Mouse (Mus musculus) spleen, embryonic (tissue): Measurements from ENCODE around the gene Cdk5r2.

Experiments used
- CTCF ChIA-PET: fragments of 350-600 bp; sonication (Branson Sonifier 250); formaldehyde crosslinking; loops from one replicate; lab custom pipeline; 2022; lab: Charles Lee

Cdk5r2 gene

DNA sequence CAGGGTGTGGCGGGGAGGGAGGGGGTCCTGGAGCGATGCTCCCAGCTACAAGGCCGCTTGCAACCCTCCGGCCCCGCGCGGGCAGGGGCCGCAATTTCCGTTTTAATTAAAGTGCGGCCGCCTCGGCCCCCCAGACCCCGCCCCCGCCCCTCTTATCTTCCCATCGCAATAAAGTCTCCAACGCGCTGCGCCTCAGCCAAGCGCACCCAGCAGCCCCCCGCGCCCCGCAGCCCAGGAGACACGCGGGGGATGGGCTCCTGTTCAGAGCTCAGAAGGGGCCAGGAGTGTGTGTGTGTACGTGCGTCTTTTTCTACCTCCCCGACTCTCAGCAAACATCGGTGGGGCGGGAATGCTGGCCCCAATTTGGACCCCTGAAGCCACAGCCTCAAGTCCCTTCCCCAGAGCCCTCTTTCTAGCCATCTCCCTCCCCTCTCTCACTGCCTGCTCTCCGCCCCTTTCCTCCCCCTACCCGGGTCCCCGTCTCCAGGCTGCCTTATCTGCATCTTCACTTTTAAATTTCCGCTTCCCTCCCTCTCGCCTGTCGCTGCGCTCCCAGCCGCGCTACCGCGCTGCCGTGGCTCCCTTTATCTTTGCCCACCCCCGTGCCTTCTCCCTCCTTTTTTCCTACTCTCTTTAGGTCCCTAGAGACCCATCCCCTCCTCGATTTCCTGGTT is 30.8 kb downstream of the Cdk5r2 start, which contains the start of gene Fev:
Gene Fev (minus strand): TSS at position 51 of the 674 bp plus-strand sequence.
- CTCF ChIA-PET: no interaction called here

DNA sequence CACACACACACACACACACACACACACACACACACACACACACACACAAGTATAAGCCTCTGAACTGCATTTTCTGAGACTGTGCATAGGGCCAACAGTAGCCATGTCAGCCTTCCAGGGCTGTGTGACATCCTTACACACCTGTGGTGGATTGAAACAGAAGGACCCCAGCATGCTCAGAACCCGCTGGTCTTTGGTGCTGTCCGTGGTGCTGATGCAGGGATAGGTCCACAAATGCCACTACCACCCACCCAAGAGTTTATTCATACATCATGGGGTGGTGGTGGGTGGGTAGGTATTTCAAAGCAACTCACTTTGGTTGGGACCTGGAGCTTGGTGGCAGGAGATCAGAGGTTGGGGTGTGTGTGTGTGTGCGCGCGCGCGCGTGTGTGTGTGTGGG is 36.8 kb downstream of the Cdk5r2 start:
- CTCF ChIA-PET: no interaction called here

DNA sequence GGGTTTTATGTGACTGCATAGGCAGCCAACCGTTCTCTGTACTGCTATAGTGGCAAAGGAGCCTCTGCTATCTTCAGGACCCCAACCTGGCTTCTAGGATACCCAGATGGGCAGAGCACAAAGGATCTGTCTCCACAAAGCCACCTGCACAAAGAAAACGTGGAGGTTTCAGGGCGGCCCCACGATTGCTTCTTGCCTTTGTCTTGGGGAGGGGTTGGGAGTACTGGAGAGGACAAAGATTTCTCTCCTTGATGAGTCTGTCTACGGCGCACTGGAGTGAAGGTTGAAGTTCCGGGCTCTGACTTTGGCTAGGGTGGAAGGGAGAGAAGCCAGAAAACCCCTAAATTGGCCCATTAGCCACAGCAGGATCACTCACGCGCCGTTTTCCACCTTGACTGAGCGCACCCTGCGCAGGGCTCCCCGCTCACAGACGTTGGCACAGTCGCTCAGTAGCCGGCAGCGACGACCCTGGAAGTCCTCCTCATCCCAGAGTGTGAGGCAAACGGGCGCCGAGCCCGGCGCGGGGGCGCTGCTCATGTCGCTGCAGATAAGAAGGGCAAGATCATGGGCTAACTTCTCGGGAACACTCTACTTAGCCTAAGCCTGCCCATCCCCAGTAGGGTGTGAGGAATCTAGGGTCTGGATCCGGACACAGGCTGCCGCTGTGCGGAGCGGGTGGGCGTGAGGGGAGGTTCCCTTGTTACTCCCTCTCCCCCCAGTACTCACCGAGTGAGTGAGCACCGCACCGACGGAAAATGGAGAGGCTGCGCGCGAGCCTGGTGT is 37.8 kb downstream of the Cdk5r2 start:
- CTCF ChIA-PET: no interaction called here

DNA sequence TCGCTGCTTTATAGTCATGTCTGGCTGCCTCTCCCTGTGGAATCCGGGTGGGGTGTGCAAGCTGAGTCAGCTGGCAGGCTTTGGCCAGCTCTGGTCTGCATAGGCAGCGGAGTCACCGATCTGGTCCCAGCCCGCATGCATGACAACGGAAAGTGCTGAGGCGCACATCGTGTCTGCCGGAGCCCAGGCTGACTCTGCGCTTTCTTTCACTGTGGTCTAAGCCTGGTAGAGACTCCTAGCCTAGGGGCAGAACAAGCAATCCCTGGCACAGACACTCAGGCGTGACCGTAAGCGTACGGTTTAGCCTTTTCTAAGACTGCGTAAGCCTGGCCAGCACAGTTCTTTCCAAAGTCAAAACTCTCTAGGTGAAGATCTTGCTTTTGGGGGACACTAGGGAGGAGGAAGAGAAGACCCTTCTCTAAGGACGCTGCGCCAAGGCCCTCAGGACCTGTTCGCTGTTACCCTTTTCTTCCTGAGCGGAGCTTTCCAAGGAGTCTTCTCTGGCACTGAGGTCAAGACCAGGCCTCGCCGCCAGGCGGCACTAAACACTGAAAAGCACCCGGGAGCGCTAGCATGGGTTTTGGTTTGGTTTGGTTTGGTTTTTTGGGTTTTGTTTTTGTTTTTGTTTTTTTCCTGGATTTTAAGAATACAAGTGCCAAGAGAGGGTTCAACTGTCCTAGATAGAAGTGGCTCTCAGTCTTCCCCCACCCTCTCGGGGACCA is 38.6 kb downstream of the Cdk5r2 start, which contains the start of gene Cryba2:
Gene Cryba2 (minus strand): TSS at position 10 of the 722 bp plus-strand sequence.
- CTCF ChIA-PET: no interaction called here

DNA sequence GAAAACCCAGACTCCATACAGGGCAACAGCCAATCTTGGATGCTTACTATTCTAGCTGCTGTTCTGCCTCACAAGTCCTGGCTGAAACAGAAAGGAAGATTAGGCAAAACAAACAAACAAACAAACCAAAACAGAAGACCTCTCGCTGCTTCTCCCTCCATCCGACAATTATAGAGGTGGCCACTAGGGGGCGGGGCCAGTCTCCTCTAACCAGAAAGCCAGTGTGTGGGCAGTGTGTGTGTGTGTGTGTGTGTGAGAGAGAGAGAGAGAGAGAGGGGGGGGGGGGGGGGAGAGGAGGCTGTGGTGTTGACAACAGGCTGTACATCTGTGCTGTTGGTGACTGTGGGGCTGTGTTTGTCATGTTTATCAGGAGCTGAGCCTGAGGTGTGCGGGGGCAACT is 40.2 kb downstream of the Cdk5r2 start:
- CTCF ChIA-PET: interaction anchor here (0.6 to 0.7 kb wide), 2 partner anchors 113 to 377 kb away, joined by 5 to 7 read pairs; no protein-coding TSS in a partner anchor

DNA sequence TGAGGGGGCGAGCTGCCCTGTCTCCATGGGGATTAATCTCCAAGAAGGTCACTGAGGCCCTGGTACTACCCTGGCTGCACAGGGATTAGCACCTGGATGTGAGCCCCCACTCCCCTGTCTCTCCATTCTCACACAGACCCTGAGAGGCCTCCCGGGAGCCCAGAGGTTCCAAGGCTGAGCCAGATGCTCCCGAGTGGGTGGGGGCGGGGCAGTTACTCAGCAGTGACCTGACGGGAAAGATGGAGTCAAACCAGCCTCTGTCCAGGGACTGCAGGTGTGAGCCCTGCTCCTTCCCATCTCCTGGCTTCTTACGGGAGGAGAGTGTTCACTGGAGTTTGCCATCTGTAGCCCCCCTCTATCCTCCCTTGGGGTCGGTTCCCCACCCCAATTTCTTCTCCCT is 43.2 kb downstream of the Cdk5r2 start:
- CTCF ChIA-PET: interaction anchor here (0.6 kb wide), 1 partner anchor 228 kb away, joined by 4 read pairs; no protein-coding TSS in a partner anchor

DNA sequence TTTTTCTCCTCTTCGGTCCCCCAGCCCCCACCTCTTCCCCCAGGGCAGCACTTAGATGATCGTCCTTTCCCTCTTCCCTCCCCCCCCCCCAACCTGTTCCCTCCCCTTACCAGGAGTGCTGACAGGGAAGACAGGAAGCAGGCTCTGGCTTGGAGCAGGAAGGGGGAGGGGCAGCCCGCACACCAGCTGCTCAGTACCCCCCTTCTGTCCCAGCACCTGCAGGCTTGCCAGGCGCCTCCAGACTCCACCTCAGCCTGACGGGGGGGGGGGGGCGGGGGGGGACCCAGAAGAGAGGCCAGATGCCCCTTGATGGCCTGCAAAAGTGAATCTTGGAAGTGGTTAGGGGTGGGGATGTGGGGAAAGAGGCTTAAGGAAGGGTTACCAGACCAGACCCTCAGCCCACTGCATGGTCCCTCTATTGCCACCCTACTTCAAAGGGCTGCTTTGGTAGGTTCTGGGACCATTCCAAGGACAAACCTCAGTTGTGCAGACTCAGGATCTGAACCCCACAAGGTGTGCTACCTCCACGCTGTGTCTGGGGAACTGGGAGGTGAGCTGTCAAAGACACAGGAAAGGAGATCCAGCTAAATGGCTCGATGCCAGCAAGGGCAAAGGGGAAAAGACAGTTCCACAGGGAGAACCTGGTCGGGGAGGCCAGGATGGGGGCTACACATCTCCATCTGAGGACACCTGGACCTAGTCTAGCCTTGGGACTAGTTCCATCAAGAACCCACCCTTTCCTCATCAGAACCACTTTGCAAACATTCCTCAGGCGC is 44.1 kb downstream of the Cdk5r2 start:
- CTCF ChIA-PET: interaction anchor here (0.6 kb wide), 1 partner anchor 227 kb away, joined by 4 read pairs; no protein-coding TSS in a partner anchor

DNA sequence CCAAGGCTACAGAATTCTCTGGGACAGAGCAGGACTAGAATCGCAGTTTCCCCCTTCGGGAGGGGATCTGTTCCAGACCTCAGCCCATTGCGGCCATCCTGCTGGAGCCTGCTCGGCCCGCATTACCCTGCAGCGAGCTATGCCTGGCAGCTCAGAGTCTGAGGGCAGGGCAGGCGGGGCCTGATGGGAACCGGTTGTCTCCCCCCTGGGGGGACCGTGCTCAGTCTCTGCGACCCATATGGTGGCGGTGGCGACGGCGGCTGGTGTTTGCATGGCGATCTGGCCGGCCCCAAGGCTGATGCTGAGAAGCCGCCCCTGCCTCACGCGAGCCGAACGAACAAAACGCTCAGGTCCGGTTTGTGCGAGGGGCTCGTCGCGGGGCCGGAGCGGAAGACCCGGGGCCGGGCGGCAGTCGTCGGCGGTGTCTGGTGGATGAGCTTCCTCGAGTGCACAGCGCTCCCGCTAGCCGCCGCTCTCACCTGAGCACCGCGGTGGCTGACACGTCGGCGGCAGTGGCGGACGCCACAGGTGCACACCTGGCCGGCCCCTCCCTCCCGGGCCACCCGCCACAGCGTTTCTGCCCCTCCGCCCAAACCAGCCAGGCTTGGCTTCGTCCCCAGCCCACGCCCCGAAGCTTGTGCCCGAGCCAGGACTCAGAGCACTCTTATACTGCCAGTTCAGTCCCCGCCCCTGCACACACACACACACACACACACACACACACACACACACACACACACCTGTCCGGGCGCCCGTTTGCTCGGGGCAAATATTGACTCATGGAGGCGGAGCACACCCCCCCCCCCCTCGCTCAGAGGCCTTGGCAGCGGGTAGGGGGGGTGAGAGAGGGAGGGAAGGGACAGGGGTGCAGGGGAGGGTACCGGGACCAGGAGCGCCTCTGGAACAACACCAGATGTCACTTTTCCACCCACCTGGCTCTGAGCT is 45.9 kb downstream of the Cdk5r2 start:
- CTCF ChIA-PET: interaction anchor here (0.6 kb wide), 1 partner anchor 38 kb away, joined by 3 read pairs; no protein-coding TSS in a partner anchor

DNA sequence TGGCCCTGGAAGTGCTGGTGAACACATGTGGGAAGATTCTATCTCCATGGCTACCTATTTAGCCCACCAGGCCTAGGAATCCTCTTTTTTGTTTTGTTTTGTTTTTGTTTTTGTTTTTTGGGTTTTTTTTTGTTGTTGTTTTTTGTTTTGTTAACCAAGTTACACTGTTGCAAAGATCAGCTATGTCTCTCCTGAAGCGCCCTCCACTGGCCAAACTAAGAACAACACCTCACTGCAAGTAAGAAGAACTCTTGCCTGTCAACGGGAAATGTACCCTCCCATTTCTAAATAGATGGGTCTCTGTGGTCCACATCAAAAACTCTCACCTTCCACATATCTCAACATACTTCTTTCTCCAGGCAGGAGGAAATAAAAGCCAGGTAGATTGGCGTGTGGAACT is 47.0 kb downstream of the Cdk5r2 start:
- CTCF ChIA-PET: interaction anchor here (0.6 kb wide), 1 partner anchor 39 kb away, joined by 3 read pairs; no protein-coding TSS in a partner anchor

DNA sequence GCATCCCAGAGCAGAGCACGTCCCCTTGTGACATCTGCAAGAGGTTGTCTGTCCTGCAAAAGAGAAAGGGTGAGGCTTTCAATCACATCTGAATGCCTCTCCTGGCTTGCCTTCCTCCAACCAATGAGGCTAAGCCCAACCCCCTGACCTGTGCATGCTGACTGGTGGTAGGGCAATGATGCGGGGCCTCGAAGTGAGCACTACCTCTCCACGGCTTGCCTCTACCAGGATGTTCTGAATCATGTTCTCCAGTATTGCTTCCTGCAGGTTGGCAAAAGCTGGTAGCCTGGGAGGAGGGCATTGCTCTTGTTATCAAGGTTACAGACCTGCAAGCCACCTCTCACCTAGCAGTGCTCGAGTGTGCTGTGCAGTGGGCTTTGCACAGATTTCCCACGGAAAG is 47.5 kb downstream of the Cdk5r2 start:
- CTCF ChIA-PET: no interaction called here
